Mouse (Mus musculus): Measurements from ENCODE around the gene Smarcc2. TPM values are rescaled to one million over a fixed set of nuclear protein-coding genes. Genes with fewer than 3 reads are reported as not detected.

Gene Smarcc2
- 185 and 195 TPM in 2 replicates for polyA plus RNA-seq (2015; fragmentation: Nextera tagmentation; extraction: Ambion mirVana)

DNA sequence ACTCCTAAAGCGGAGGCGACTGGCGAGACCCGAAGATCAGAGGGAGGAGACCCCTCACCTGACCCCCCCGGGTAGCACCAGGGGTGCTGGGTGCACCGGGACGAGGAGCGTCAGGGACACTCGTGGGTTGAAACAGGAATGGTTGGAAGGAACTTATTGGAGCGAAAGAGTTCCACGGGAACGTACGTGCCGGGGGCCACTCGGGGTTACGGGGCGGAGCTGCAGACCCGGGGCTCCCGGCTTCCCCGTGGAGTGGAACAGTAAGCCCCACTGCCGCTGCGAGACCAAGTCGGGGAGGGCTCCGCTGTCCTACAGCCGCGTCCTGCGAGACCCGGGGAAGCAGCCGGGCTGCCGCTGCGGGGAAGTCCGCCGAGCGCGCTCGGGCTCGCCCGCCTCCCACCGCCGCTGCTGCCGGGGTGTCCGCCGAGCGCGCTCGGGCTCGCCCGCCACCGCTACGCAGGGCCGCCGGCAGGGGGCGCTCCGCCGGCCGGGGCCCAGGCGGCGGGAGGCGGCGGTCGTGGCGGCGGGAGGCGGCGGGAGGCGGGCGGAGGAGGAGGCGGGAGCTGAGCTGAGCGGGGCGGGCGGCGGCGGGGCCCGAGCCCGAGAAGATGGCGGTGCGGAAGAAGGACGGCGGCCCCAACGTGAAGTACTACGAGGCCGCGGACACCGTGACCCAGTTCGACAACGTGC lies at the start of gene Smarcc2:
Smarcc2 (plus strand) TSS at position 530 of the 690 bp plus-strand sequence.
- peak within 1 kb of the TSS; percentile 90 for H3K4me3 ChIP-seq (ENCODE audit: low read depth, low read length)
- no peaks in the 10 kb centered on the region for H3K27me3 ChIP-seq (ENCODE audit: control insufficient read depth, insufficient read depth, low read depth, low read length)
- peaks cover 11% of the 10 kb centered on the region for H3K4me1 ChIP-seq (ENCODE audit: control insufficient read depth, insufficient read depth, low read length)
- WGBS, result under 1% methylated on average over 47 of the region's 86 CpGs
- H3K27ac ChIP-seq (ENCODE audit: low read length), result peak within 1 kb of the TSS; percentile 97
- peak; percentile 81 for ATAC-seq
- H3K36me3 ChIP-seq (ENCODE audit: control insufficient read depth, insufficient read depth, low read length), result peaks cover 13% of the 10 kb centered on the region
- peak within 1 kb of the TSS; percentile 92 for H3K4me2 ChIP-seq (ENCODE audit: low read length)
- peak within 1 kb of the TSS; percentile 96 for H3K9ac ChIP-seq (ENCODE audit: low read depth, low read length)
- H3K9me3 ChIP-seq (replicated peaks; ENCODE audit: control insufficient read depth, low read length, poor library complexity, severe bottlenecking), result no peaks in the 10 kb centered on the region

DNA sequence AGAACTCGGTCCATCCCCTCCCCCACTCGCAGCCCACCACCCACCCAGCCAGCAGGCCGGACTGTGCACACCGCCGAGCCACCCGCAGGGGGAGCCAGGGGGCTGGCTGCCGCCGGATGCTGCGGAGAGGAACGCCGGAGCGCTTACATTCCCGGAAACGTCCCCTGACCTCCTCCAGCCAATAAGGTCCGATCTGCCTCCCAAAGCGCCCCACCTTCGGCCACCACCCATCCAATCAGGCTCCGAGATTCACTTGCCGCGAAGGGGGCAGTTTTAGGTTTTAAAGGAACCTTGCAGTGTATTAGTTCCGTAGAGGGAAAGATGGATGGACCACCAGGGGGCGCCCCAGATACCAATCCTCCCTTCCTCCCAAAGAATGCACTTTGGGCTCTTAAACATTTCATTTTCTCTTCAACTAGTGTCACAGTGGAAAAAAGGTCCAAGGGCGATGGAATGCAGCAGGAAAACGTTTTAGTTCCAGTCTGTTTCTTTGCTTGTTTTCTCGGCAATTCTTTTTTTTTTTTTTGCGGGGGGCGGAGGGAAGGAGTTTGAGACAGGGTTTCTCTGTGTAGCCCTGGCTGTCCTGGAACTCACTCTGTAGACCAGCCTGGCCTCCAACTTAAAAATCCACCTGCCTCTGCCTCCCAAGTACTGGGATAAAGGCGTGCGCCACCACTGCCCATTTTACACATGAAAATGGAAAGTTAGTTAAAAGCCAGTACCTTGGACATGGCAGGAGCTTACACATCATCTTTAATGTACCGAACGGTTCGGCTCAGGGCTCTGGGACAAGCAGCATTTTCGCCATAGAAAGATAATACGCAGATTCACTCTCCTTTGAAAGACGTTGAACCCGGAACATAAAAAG lies 49.1 kb upstream of the Smarcc2 start:
- Histone ChIP-seq H3K36me3 (ENCODE audit: control insufficient read depth, insufficient read depth, low read length) (peaks cover 4% of the 10 kb centered on the region; the same call in 1 of the 2 replicates), H3K4me3 (ENCODE audit: low read depth, low read length) (peak overlapping the region; percentile 71), H3K9ac (ENCODE audit: low read depth, low read length) (peak overlapping the region; percentile 85), H3K4me2 (ENCODE audit: low read length) (peak overlapping the region; percentile 98), H3K27ac (ENCODE audit: low read length) (peak overlapping the region; percentile 89), H3K4me1 (ENCODE audit: control insufficient read depth, insufficient read depth, low read length) (peaks cover 39% of the 10 kb centered on the region), H3K9me3 (replicated peaks; ENCODE audit: control insufficient read depth, low read length, poor library complexity, severe bottlenecking) (no peaks in the 10 kb centered on the region), H3K27me3 (ENCODE audit: control insufficient read depth, insufficient read depth, low read depth, low read length) (no peaks in the 10 kb centered on the region)
- peak; percentile 85 for ATAC-seq
- 6% methylated on average over 36 of the region's 36 CpGs for WGBS

DNA sequence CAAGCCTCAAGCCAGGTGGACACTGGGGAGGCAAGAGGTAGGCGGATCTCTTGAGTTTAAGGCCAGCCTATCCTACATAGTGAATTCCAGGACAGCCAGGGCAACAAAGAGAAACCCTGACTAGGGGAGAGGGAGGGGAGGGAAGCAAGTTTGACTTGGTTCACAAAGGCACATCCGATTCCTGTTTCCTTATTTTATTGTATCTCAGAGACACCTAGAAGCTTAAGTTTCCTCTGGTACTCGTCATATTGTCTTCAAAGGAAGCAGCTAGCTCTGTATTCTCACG lies 48.5 kb upstream of the Smarcc2 start:
- ATAC-seq, result no peak
- WGBS, result 21% methylated on average over 4 of the region's 4 CpGs
- Histone ChIP-seq H3K27me3 (ENCODE audit: control insufficient read depth, insufficient read depth, low read depth, low read length) (no peaks in the 10 kb centered on the region), H3K36me3 (ENCODE audit: control insufficient read depth, insufficient read depth, low read length) (peaks cover 5% of the 10 kb centered on the region; the same call in 1 of the 2 replicates), H3K27ac (ENCODE audit: low read length) (peak overlapping the region; percentile 35), H3K9ac (ENCODE audit: low read depth, low read length) (peak overlapping the region; percentile 80; the same call in 1 of the 2 replicates), H3K4me2 (ENCODE audit: low read length) (peak overlapping the region; percentile 98), H3K4me1 (ENCODE audit: control insufficient read depth, insufficient read depth, low read length) (peaks cover 39% of the 10 kb centered on the region), H3K4me3 (ENCODE audit: low read depth, low read length) (peak overlapping the region; percentile 71), H3K9me3 (replicated peaks; ENCODE audit: control insufficient read depth, low read length, poor library complexity, severe bottlenecking) (no peaks in the 10 kb centered on the region)

DNA sequence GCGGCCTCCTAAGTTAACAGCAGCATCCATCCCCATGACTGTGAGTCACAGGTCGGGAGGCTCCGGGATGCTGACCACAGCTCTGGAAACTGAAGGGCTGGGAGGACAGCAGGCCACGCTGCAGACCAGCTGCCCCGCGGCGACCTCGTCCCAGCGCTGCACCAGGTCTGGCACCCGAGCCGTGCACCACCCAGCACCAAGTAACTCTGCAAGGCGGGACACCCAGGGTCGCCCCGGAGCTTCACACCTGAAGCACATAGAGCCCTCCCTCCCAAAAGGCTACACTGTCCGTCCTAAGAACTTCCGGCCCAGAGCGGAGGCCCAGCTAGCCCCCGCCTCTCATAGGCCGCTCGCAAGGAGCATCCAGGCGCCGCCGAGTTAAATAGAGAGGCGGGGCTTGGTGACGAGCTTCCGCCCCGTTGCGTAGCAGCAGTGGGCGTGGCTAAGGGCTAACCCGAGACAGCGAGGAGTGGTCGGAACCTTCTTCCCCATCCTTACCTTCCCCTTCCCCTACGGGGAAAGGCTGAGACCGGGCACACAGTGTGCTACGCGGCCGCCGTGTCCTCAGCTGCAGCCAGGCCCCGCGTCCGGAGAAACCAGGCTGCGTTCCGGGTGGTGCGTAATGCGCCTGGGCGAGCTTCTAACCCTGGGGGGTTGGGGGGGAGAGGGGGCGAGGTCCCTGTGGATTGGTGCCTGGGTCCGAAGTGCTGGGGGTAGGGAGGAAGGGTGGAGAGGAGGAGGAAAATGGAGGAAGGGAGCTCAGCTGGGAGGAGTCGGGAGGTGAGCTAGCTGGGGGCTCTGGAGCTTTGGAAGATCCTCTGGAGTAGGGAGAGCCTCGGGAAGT lies 47.6 kb upstream of the Smarcc2 start, which contains the start of the genes Nabp2 and Rnf41:
Nabp2 (minus strand) TSS at position 282 of the 844 bp plus-strand sequence.
Rnf41 (plus strand) TSS at position 447 of the 844 bp plus-strand sequence.
- Histone ChIP-seq H3K36me3 (ENCODE audit: control insufficient read depth, insufficient read depth, low read length) (peaks cover 2% of the 10 kb centered on the region), H3K27me3 (ENCODE audit: control insufficient read depth, insufficient read depth, low read depth, low read length) (no peaks in the 10 kb centered on the region), H3K4me2 (ENCODE audit: low read length) (peak within 1 kb of the TSS; percentile 98), H3K4me3 (ENCODE audit: low read depth, low read length) (peak within 1 kb of the TSS; percentile 71), H3K4me1 (ENCODE audit: control insufficient read depth, insufficient read depth, low read length) (peaks cover 39% of the 10 kb centered on the region), H3K27ac (ENCODE audit: low read length) (peak within 1 kb of the TSS; percentile 90), H3K9me3 (replicated peaks; ENCODE audit: control insufficient read depth, low read length, poor library complexity, severe bottlenecking) (no peaks in the 10 kb centered on the region), H3K9ac (ENCODE audit: low read depth, low read length) (peak within 1 kb of the TSS; percentile 80)
- ATAC-seq, result peak; percentile 89
- 0% methylated on average over 49 of the region's 50 CpGs for WGBS

DNA sequence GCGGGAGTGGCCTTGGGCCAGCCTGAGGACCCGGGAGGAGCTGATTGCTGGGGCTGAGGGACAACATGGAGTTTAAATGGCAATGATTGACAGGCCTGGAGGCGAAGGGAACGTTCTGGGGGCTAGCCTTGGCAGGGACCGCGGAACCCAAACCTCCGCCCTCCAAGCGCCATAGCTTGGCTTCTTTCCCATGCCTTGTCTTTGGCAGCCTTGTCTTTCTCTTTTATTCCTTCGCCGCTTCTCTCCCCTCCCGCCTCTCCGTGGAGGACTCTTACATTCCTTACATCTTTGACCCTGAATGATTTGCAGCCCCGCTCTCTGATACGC lies 47.0 kb upstream of the Smarcc2 start:
- no peaks in the 10 kb centered on the region for H3K9me3 ChIP-seq (replicated peaks; ENCODE audit: control insufficient read depth, low read length, poor library complexity, severe bottlenecking)
- 0% methylated on average over 14 of the region's 14 CpGs for WGBS
- no peaks in the 10 kb centered on the region for H3K27me3 ChIP-seq (ENCODE audit: control insufficient read depth, insufficient read depth, low read depth, low read length)
- peak overlapping the region; percentile 71 for H3K4me3 ChIP-seq (ENCODE audit: low read depth, low read length)
- H3K27ac ChIP-seq (ENCODE audit: low read length), result peak overlapping the region; percentile 90
- peak overlapping the region; percentile 98 for H3K4me2 ChIP-seq (ENCODE audit: low read length)
- peaks cover 6% of the 10 kb centered on the region for H3K36me3 ChIP-seq (ENCODE audit: control insufficient read depth, insufficient read depth, low read length)
- peaks cover 39% of the 10 kb centered on the region for H3K4me1 ChIP-seq (ENCODE audit: control insufficient read depth, insufficient read depth, low read length)
- ATAC-seq, result no peak; the same call in 1 of the 2 replicates
- H3K9ac ChIP-seq (ENCODE audit: low read depth, low read length), result peak overlapping the region; percentile 80

DNA sequence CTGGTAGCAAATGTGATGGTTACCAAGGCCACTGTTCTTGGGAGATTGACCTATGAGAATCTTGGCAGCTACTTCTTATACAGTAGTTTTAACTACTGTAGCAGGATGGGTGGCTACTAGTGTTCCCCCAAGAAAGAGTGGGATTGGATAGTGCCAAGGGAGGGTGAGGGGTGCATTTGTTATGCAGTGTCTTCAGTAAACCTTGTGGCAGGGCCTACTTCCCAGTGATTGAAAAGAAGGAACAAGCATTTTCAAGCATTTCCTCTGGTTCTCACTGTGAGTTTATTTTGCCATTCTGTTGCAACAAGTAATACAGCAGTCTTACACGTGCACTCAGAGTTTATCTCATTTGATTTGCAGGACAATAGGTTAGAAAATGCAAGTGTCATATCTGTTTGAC lies 46.5 kb upstream of the Smarcc2 start:
- peaks cover 6% of the 10 kb centered on the region for H3K36me3 ChIP-seq (ENCODE audit: control insufficient read depth, insufficient read depth, low read length)
- no peaks in the 10 kb centered on the region for H3K9me3 ChIP-seq (replicated peaks; ENCODE audit: control insufficient read depth, low read length, poor library complexity, severe bottlenecking)
- peak overlapping the region; percentile 71 for H3K4me3 ChIP-seq (ENCODE audit: low read depth, low read length)
- H3K4me1 ChIP-seq (ENCODE audit: control insufficient read depth, insufficient read depth, low read length), result peaks cover 39% of the 10 kb centered on the region
- WGBS, result 48% methylated on average over 1 of the region's 1 CpGs
- no peaks in the 10 kb centered on the region for H3K27me3 ChIP-seq (ENCODE audit: control insufficient read depth, insufficient read depth, low read depth, low read length)
- no peak for ATAC-seq
- H3K27ac ChIP-seq (ENCODE audit: low read length), result peak overlapping the region; percentile 90; the same call in 1 of the 2 replicates
- H3K9ac ChIP-seq (ENCODE audit: low read depth, low read length), result peak overlapping the region; percentile 80
- H3K4me2 ChIP-seq (ENCODE audit: low read length), result peak overlapping the region; percentile 98

DNA sequence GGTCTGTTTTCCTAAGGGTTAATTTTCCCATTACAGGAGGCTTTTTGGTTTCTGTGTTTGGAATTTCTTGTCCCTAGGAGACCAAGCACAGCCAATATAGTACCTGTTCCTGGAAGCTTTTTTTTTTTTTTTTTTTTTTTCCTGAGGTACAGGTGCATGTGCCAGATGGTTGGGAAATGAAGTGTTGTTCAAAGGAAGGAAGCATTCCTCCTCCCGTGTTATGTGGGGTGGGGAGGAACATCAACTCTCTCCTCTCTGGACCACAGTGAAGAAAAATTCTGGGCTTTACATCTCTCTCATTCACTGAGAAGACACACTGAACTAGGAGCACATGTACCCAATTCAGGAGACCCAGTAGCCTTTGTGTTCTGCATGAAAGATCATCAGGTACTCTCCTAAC lies 46.0 kb upstream of the Smarcc2 start:
- peaks cover 8% of the 10 kb centered on the region for H3K36me3 ChIP-seq (ENCODE audit: control insufficient read depth, insufficient read depth, low read length)
- no peak for ATAC-seq
- H3K9me3 ChIP-seq (replicated peaks; ENCODE audit: control insufficient read depth, low read length, poor library complexity, severe bottlenecking), result no peaks in the 10 kb centered on the region
- no peak overlapping the region for H3K27ac ChIP-seq (ENCODE audit: low read length)
- peak overlapping the region; percentile 98 for H3K4me2 ChIP-seq (ENCODE audit: low read length)
- H3K27me3 ChIP-seq (ENCODE audit: control insufficient read depth, insufficient read depth, low read depth, low read length), result no peaks in the 10 kb centered on the region
- WGBS, result 86% methylated on average over 1 of the region's 1 CpGs
- peak overlapping the region; percentile 71; the same call in 1 of the 2 replicates for H3K4me3 ChIP-seq (ENCODE audit: low read depth, low read length)
- peaks cover 36% of the 10 kb centered on the region for H3K4me1 ChIP-seq (ENCODE audit: control insufficient read depth, insufficient read depth, low read length)
- H3K9ac ChIP-seq (ENCODE audit: low read depth, low read length), result no peak overlapping the region; the same call in 1 of the 2 replicates

DNA sequence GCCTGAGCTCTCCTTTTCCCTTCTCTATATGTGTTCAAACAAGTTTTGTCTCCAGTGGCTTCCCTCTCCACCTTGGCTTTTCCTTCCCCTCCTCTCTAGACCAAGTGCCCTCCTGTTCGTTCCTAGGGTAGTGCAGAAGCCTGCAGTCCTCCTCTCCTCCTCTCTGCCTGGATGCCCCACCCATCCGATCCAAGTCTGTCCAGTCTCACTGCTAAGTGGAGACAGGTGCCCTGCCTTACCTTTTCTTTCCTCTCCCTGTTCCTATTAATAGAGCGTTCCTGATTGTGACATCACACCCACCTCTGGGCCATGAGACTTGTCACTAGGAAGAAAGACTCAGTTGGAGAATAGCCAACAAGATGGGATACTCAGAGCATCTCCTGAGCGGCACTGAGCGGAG lies 44.2 kb upstream of the Smarcc2 start:
- Histone ChIP-seq H3K9me3 (replicated peaks; ENCODE audit: control insufficient read depth, low read length, poor library complexity, severe bottlenecking) (no peaks in the 10 kb centered on the region), H3K4me3 (ENCODE audit: low read depth, low read length) (no peak overlapping the region), H3K36me3 (ENCODE audit: control insufficient read depth, insufficient read depth, low read length) (peaks cover 12% of the 10 kb centered on the region), H3K9ac (ENCODE audit: low read depth, low read length) (no peak overlapping the region), H3K4me2 (ENCODE audit: low read length) (no peak overlapping the region), H3K4me1 (ENCODE audit: control insufficient read depth, insufficient read depth, low read length) (peaks cover 28% of the 10 kb centered on the region), H3K27me3 (ENCODE audit: control insufficient read depth, insufficient read depth, low read depth, low read length) (no peaks in the 10 kb centered on the region), H3K27ac (ENCODE audit: low read length) (no peak overlapping the region)
- no peak for ATAC-seq
- 87% methylated on average over 5 of the region's 5 CpGs for WGBS
